Mouse (Mus musculus): Measurements from ENCODE around the gene Rhpn2. TPM values are rescaled to one million over a fixed set of nuclear protein-coding genes. Genes with fewer than 3 reads are reported as not detected.

The Rhpn2 gene
- total RNA-seq (2014; rRNA removed) (14.0 and 18.5 TPM in 2 replicates), polyA plus RNA-seq (2012; rRNA removed) (6.8 and 6.9 TPM in 2 replicates)

- Histone ChIP-seq H3K27me3 (ENCODE audit: control insufficient read depth, insufficient read depth, low read length) (no peaks in the 10 kb centered on the region), H3K4me1 (ENCODE audit: control insufficient read depth, insufficient read depth, low read length) (peaks cover 6% of the 10 kb centered on the region; the same call in 1 of the 2 replicates), H3K4me3 (ENCODE audit: insufficient read depth, low read depth, low read length) (peak within 1 kb of the TSS; percentile 83), H3K27ac (replicated peaks; ENCODE audit: insufficient read depth, low read depth, low read length) (peak within 1 kb of the TSS; percentile 85), H3K79me2 (ENCODE audit: control insufficient read depth, insufficient read depth, low read length) (peaks cover 13% of the 10 kb centered on the region; the same call in 1 of the 2 replicates), H3K36me3 (ENCODE audit: control insufficient read depth, insufficient read depth, low read length) (no peaks in the 10 kb centered on the region), H3K9ac (ENCODE audit: low read depth, low read length) (peak within 1 kb of the TSS; percentile 87)
- 1% methylated on average over 50 of the region's 52 CpGs for WGBS
- TF ChIP-seq CTCF (IDR thresholded peaks at IDR 0.05; ENCODE audit: low read depth, low read length): no peak
- peak; percentile 96 for TF ChIP-seq POLR2A (IDR thresholded peaks at IDR 0.05; ENCODE audit: extremely low read depth, insufficient read depth, low read length)
- DNase-seq (ENCODE audit: extremely low read depth, low read depth, low spot score): peak; percentile 98
Observed at GRCm38 (mm10) chr7:35333692-35334526, at the start of gene Rhpn2. Gene Rhpn2 (plus strand): TSS chr7:35334170.

- 92% methylated on average over 13 of the region's 13 CpGs for WGBS
- H3K27me3 ChIP-seq (ENCODE audit: control insufficient read depth, insufficient read depth, low read length): no peaks in the 10 kb centered on the region
- TF ChIP-seq CTCF (IDR thresholded peaks at IDR 0.05; ENCODE audit: low read depth, low read length): no peak
- TF ChIP-seq POLR2A (IDR thresholded peaks at IDR 0.05; ENCODE audit: extremely low read depth, insufficient read depth, low read length): no peak
- peaks cover 34% of the 10 kb centered on the region for H3K36me3 ChIP-seq (ENCODE audit: control insufficient read depth, insufficient read depth, low read length)
- no peak overlapping the region for H3K4me3 ChIP-seq (ENCODE audit: insufficient read depth, low read depth, low read length)
- H3K4me1 ChIP-seq (ENCODE audit: control insufficient read depth, insufficient read depth, low read length): no peaks in the 10 kb centered on the region
- no peak for DNase-seq (ENCODE audit: extremely low read depth, low read depth, low spot score)
- no peak overlapping the region for H3K9ac ChIP-seq (ENCODE audit: low read depth, low read length)
- H3K27ac ChIP-seq (replicated peaks; ENCODE audit: insufficient read depth, low read depth, low read length): no peak overlapping the region
- H3K79me2 ChIP-seq (ENCODE audit: control insufficient read depth, insufficient read depth, low read length): no peaks in the 10 kb centered on the region
Observed at GRCm38 (mm10) chr7:35293464-35293863, 40.5 kb upstream of the Rhpn2 start.

GRCm38 (mm10) chr7:35295631-35296030 lies 38.3 kb upstream of the Rhpn2 start:
- no peak overlapping the region for H3K27ac ChIP-seq (replicated peaks; ENCODE audit: insufficient read depth, low read depth, low read length)
- no peak overlapping the region for H3K4me3 ChIP-seq (ENCODE audit: insufficient read depth, low read depth, low read length)
- H3K36me3 ChIP-seq (ENCODE audit: control insufficient read depth, insufficient read depth, low read length): peaks cover 24% of the 10 kb centered on the region
- 31% methylated on average over 2 of the region's 2 CpGs for WGBS
- peak; percentile 91 for DNase-seq (ENCODE audit: extremely low read depth, low read depth, low spot score)
- no peaks in the 10 kb centered on the region for H3K27me3 ChIP-seq (ENCODE audit: control insufficient read depth, insufficient read depth, low read length)
- peaks cover 8% of the 10 kb centered on the region for H3K4me1 ChIP-seq (ENCODE audit: control insufficient read depth, insufficient read depth, low read length)
- TF ChIP-seq CTCF (IDR thresholded peaks at IDR 0.05; ENCODE audit: low read depth, low read length): no peak
- no peak for TF ChIP-seq POLR2A (IDR thresholded peaks at IDR 0.05; ENCODE audit: extremely low read depth, insufficient read depth, low read length)
- no peak overlapping the region for H3K9ac ChIP-seq (ENCODE audit: low read depth, low read length)
- H3K79me2 ChIP-seq (ENCODE audit: control insufficient read depth, insufficient read depth, low read length): no peaks in the 10 kb centered on the region

- 95% methylated on average over 5 of the region's 5 CpGs for WGBS
- no peak overlapping the region for H3K4me3 ChIP-seq (ENCODE audit: insufficient read depth, low read depth, low read length)
- H3K79me2 ChIP-seq (ENCODE audit: control insufficient read depth, insufficient read depth, low read length): no peaks in the 10 kb centered on the region
- no peak for DNase-seq (ENCODE audit: extremely low read depth, low read depth, low spot score)
- no peak overlapping the region for H3K9ac ChIP-seq (ENCODE audit: low read depth, low read length)
- peaks cover 12% of the 10 kb centered on the region for H3K4me1 ChIP-seq (ENCODE audit: control insufficient read depth, insufficient read depth, low read length)
- no peaks in the 10 kb centered on the region for H3K27me3 ChIP-seq (ENCODE audit: control insufficient read depth, insufficient read depth, low read length)
- TF ChIP-seq CTCF (IDR thresholded peaks at IDR 0.05; ENCODE audit: low read depth, low read length) (no peak), POLR2A (IDR thresholded peaks at IDR 0.05; ENCODE audit: extremely low read depth, insufficient read depth, low read length) (no peak)
- peaks cover 11% of the 10 kb centered on the region for H3K36me3 ChIP-seq (ENCODE audit: control insufficient read depth, insufficient read depth, low read length)
- no peak overlapping the region for H3K27ac ChIP-seq (replicated peaks; ENCODE audit: insufficient read depth, low read depth, low read length)
Observed at GRCm38 (mm10) chr7:35297886-35298285, 36.1 kb upstream of the Rhpn2 start.

- Histone ChIP-seq H3K4me3 (ENCODE audit: insufficient read depth, low read depth, low read length) (no peak overlapping the region), H3K27me3 (ENCODE audit: control insufficient read depth, insufficient read depth, low read length) (no peaks in the 10 kb centered on the region), H3K36me3 (ENCODE audit: control insufficient read depth, insufficient read depth, low read length) (peaks cover 7% of the 10 kb centered on the region; the same call in 1 of the 2 replicates), H3K4me1 (ENCODE audit: control insufficient read depth, insufficient read depth, low read length) (peaks cover 15% of the 10 kb centered on the region), H3K27ac (replicated peaks; ENCODE audit: insufficient read depth, low read depth, low read length) (peak overlapping the region; percentile 64), H3K79me2 (ENCODE audit: control insufficient read depth, insufficient read depth, low read length) (no peaks in the 10 kb centered on the region), H3K9ac (ENCODE audit: low read depth, low read length) (no peak overlapping the region)
- 27% methylated on average over 8 of the region's 8 CpGs for WGBS
- DNase-seq (ENCODE audit: extremely low read depth, low read depth, low spot score): peak; percentile 88
- TF ChIP-seq CTCF (IDR thresholded peaks at IDR 0.05; ENCODE audit: low read depth, low read length): no peak
- TF ChIP-seq POLR2A (IDR thresholded peaks at IDR 0.05; ENCODE audit: extremely low read depth, insufficient read depth, low read length): no peak
Observed at GRCm38 (mm10) chr7:35299656-35300055, 34.3 kb upstream of the Rhpn2 start.

GRCm38 (mm10) chr7:35300792-35301191 lies 33.2 kb upstream of the Rhpn2 start:
- peak; percentile 95 for DNase-seq (ENCODE audit: extremely low read depth, low read depth, low spot score)
- Histone ChIP-seq H3K4me1 (ENCODE audit: control insufficient read depth, insufficient read depth, low read length) (peaks cover 15% of the 10 kb centered on the region), H3K36me3 (ENCODE audit: control insufficient read depth, insufficient read depth, low read length) (peaks cover 11% of the 10 kb centered on the region; the same call in 1 of the 2 replicates)

More at GRCm38 (mm10) chr7:35300792-35301191, 33.2 kb upstream of the Rhpn2 start:
- Histone ChIP-seq H3K9ac (ENCODE audit: low read depth, low read length) (no peak overlapping the region), H3K79me2 (ENCODE audit: control insufficient read depth, insufficient read depth, low read length) (no peaks in the 10 kb centered on the region), H3K27me3 (ENCODE audit: control insufficient read depth, insufficient read depth, low read length) (no peaks in the 10 kb centered on the region), H3K4me3 (ENCODE audit: insufficient read depth, low read depth, low read length) (no peak overlapping the region), H3K27ac (replicated peaks; ENCODE audit: insufficient read depth, low read depth, low read length) (peak overlapping the region; percentile 42; the same call in 1 of the 2 replicates)
- TF ChIP-seq POLR2A (IDR thresholded peaks at IDR 0.05; ENCODE audit: extremely low read depth, insufficient read depth, low read length) (no peak), CTCF (IDR thresholded peaks at IDR 0.05; ENCODE audit: low read depth, low read length) (no peak)
